Mouse (Mus musculus) lung, adult 2 months (tissue): ENCODE results near the gene Stk19.

Experiments
- CTCF ChIP-seq: fragments of 200-500 bp; IDR thresholded peaks from 2 replicates; pipeline ENCODE4 v1.5.1; 2011; ENCODE audit warnings: mild to moderate bottlenecking, low read length, control low read depth; ENCODE audit not compliant: insufficient read depth
- POLR2A ChIP-seq: fragments of 200-500 bp; IDR thresholded peaks from 2 replicates; pipeline ENCODE4 v1.6.1; 2011; ENCODE audit warnings: low read depth, mild to moderate bottlenecking, control low read depth, low read length, borderline replicate concordance; ENCODE audit errors: extremely low read depth

DNA sequence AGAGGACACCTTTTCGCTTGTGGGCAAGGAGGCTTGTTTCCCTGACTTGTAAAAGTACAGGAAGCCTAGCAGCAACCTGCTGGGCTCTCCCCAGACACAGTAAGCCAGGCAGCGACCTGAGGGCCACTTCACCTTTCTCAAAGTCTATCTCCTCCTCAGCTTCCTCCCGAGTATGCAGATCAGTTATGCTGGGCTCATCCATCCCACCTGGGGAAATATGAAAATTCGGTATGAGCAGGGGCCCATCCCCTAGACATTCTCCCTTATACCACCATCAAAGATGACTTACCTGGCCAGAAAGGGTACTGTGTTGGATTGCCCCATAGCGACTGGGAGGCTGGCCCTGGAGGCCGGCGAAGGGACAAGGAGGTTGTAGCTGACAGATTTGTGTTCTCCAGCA is 10.9 kb upstream of the Stk19 start:
- TF ChIP-seq POLR2A (no peak), CTCF (no peak)
